Mouse (Mus musculus) hindbrain, embryonic 13.5 days (tissue): ENCODE data around the gene Ap2m1. TPM values are rescaled to one million over a fixed set of nuclear protein-coding genes. Genes with fewer than 3 reads are reported as not detected.
"Not testable (repeated sequence)": the region's sequence is repeated elsewhere in the genome, so short reads cannot be mapped to it uniquely, and the experiment has no call there.

ENCODE experiments used
- ATAC-seq: fragments of 200-750 bp; cut with Nextera tagmentation; 2 replicates; pipeline ENCODE4 v1.8.0; 2017; ENCODE audit warnings: moderate TSS enrichment; ENCODE audit not compliant: low FRiP score
- H3K27ac ChIP-seq: fragments of 300-500 bp; sonication (generic); 2 replicates; pipeline ENCODE4 v1.5.1; 2015; ENCODE audit warnings: inconsistent platforms, mild to moderate bottlenecking, moderate library complexity
- H3K27me3 ChIP-seq: fragments of 300-500 bp; sonication (generic); 2 replicates; pipeline ENCODE4 v1.6.1; 2015; ENCODE audit warnings: mild to moderate bottlenecking, inconsistent platforms
- H3K36me3 ChIP-seq: fragments of 300-500 bp; sonication (generic); 2 replicates; pipeline ENCODE4 v1.6.1; 2015; ENCODE audit warnings: mild to moderate bottlenecking, inconsistent platforms
- H3K4me1 ChIP-seq: fragments of 300-500 bp; sonication (generic); replicated peaks from 2 replicates; pipeline ENCODE4 v1.6.1; 2015; ENCODE audit warnings: inconsistent platforms
- H3K4me2 ChIP-seq: fragments of 300-500 bp; sonication (generic); 2 replicates; pipeline ENCODE4 v1.6.1; 2015; ENCODE audit warnings: inconsistent platforms, mild to moderate bottlenecking, moderate library complexity
- H3K4me3 ChIP-seq: fragments of 300-500 bp; sonication (generic); 2 replicates; pipeline ENCODE4 v1.5.1; 2015; ENCODE audit warnings: mild to moderate bottlenecking, inconsistent platforms
- H3K9ac ChIP-seq: fragments of 300-500 bp; sonication (generic); 2 replicates; pipeline ENCODE4 v1.6.1; 2015; ENCODE audit warnings: mild to moderate bottlenecking, inconsistent platforms
- H3K9me3 ChIP-seq: fragments of 300-500 bp; sonication (generic); 2 replicates; pipeline ENCODE4 v1.6.1; 2016; ENCODE audit warnings: inconsistent platforms
- WGBS: fragments of 180-500 bp; shearing (Covaris S2); methylation state at CpG from one replicate; pipeline ENCODE4 v1.1.7; 2015; 5-methylcytosine and 5-hydroxymethylcytosine counted together
- polyA plus RNA-seq: library from polyadenylated mRNA; unstranded; fragments of >200 nt; fragmentation: Nextera tagmentation; extraction: Ambion mirVana; gene quantifications from 2 replicates; pipeline ENCODE4 v1.2.1, GENCODE M21; 2015

Gene Ap2m1
- polyA plus RNA-seq, result 1,101 and 1,130 TPM in 2 replicates

DNA sequence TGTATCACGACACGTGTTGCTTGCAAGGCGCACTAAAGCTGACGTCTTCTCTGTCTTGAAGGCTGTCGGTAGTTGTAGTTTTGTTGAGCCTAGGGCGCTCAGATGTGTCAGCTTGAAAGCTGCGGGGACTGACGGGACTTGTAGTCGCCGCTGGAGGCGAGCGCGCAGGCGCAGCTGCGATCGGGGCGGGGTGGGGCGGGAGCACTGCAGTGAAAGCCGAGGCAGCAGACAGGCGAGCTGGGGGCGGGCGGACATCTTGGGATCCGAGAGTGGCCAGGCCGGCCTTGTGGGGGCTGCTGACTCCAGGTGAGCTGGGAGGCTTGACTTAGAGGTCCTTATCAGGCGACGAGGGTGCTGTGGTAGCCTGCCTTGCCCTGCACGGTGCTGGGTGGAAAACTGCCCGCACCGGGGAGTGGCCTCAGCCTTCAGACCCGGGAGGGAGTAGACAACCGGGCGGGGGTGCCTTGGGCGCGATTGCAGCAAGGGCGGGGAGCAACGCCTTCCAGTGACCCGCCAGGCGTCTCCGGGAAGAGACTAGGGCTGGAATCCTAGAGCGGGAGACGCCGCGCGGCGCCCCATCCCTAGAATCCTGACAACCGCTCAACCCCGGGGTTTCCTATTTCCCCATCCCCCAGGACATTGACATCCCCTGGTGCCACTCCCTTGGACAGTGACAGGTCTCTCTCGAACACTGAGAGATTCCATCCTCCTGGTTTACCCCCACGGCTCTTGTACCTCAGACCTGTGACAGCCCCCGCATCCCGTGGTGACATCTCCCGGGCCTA is at the start of gene Ap2m1:
TSS of gene Ap2m1 (plus strand) at position 183 of the 785 bp plus-strand sequence.
- H3K4me1 ChIP-seq, result peaks cover 27% of the 10 kb centered on the region
- peak within 1 kb of the TSS; percentile 99 for H3K9ac ChIP-seq
- peaks cover 60% of the 10 kb centered on the region for H3K36me3 ChIP-seq
- peak within 1 kb of the TSS; percentile 91 for H3K4me3 ChIP-seq
- peak within 1 kb of the TSS; percentile 90 for H3K27ac ChIP-seq
- no peaks in the 10 kb centered on the region for H3K27me3 ChIP-seq
- H3K9me3 ChIP-seq, result no peaks in the 10 kb centered on the region
- WGBS, result under 1% methylated on average over 48 of the region's 52 CpGs
- peak; percentile 98 for ATAC-seq
- H3K4me2 ChIP-seq, result peak within 1 kb of the TSS; percentile 94

DNA sequence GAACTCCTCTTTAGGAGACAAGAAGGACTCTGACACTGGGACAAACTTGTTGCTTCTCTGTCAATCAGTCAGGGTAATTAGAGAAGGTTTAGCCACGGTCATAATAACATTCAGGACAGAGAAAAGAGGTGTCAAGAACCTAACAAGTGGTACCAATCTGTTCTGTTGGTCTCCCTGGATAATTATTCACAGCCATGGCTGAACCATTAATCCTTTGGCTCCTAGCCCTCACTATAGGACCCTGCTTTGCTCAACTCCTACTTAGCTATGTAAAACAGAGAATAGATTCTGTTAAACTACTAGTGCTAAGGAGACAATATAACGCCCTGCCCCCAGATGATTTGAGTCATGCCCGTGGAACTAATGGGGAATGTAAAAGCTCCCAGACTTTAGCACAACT is 49.2 kb upstream of the Ap2m1 start:
- H3K4me2 ChIP-seq, result no peak overlapping the region
- 59% methylated on average over 3 of the region's 3 CpGs for WGBS
- H3K4me3 ChIP-seq, result no peak overlapping the region
- no peaks in the 10 kb centered on the region for H3K27me3 ChIP-seq
- ATAC-seq, result no peak
- no peaks in the 10 kb centered on the region for H3K4me1 ChIP-seq
- no peak overlapping the region for H3K27ac ChIP-seq
- H3K9me3 ChIP-seq, result no peaks in the 10 kb centered on the region
- H3K36me3 ChIP-seq, result no peaks in the 10 kb centered on the region
- H3K9ac ChIP-seq, result no peak overlapping the region

GRCm38 (mm10) chr16:20488151-20488550 is 47.1 kb upstream of the Ap2m1 start:
- Histone ChIP-seq H3K9ac (no peak overlapping the region), H3K27me3 (no peaks in the 10 kb centered on the region), H3K4me1 (no peaks in the 10 kb centered on the region), H3K9me3 (no peaks in the 10 kb centered on the region), H3K27ac (no peak overlapping the region), H3K4me2 (no peak overlapping the region), H3K4me3 (no peak overlapping the region), H3K36me3 (no peaks in the 10 kb centered on the region)
- 86% methylated on average over 1 of the region's 1 CpGs for WGBS
- ATAC-seq, result no peak

GRCm38 (mm10) chr16:20488751-20489150 is 46.5 kb upstream of the Ap2m1 start:
- ATAC-seq, H3K4me3 ChIP-seq, H3K4me1 ChIP-seq, H3K27ac ChIP-seq, H3K36me3 ChIP-seq, H3K27me3 ChIP-seq, H3K9ac ChIP-seq, H3K4me2 ChIP-seq, H3K9me3 ChIP-seq: not testable (repeated sequence)
- WGBS, result 88% methylated on average over 9 of the region's 9 CpGs

DNA sequence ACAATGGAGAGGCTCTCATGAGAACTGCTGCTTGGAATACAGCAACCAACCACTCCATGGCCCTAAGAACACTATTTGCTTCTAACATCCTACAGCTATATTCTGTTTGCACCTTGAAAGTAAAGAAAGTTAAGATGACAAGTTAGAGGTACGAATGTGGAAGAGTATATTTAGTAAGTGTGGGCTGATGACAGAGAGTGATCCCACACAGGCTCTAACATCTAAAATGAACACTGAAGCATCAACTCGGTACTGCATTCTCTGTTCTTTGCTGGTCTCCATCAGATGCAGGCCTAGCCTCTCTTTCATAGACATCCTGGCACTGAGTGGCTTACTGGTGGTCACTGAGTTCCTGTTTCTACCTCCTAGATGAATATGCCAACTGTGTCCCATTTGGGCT is 46.0 kb upstream of the Ap2m1 start:
- H3K36me3 ChIP-seq, result no peaks in the 10 kb centered on the region
- H3K4me1 ChIP-seq, result no peaks in the 10 kb centered on the region
- H3K9me3 ChIP-seq, result no peaks in the 10 kb centered on the region
- no peak overlapping the region for H3K4me2 ChIP-seq
- 84% methylated on average over 2 of the region's 2 CpGs for WGBS
- H3K27me3 ChIP-seq, result no peaks in the 10 kb centered on the region
- H3K9ac ChIP-seq, result no peak overlapping the region
- H3K4me3 ChIP-seq, result no peak overlapping the region
- no peak for ATAC-seq
- no peak overlapping the region for H3K27ac ChIP-seq

- 48% methylated on average over 2 of the region's 2 CpGs for WGBS
- H3K4me2 ChIP-seq, result no peak overlapping the region
- no peak for ATAC-seq
These were observed 44.7 kb upstream of the Ap2m1 start for GRCm38 (mm10) chr16:20490581-20490980.

GRCm38 (mm10) chr16:20491301-20491700 is 44.0 kb upstream of the Ap2m1 start:
- no peak overlapping the region for H3K9ac ChIP-seq
- ATAC-seq, result no peak
- H3K36me3 ChIP-seq, result no peaks in the 10 kb centered on the region
- WGBS, result 86% methylated on average over 2 of the region's 2 CpGs
- H3K27me3 ChIP-seq, result peaks cover 6% of the 10 kb centered on the region; the same call in 1 of the 2 replicates
- H3K4me3 ChIP-seq, result no peak overlapping the region
- H3K4me2 ChIP-seq, result no peak overlapping the region
- H3K9me3 ChIP-seq, result no peaks in the 10 kb centered on the region
- H3K4me1 ChIP-seq, result no peaks in the 10 kb centered on the region
- no peak overlapping the region for H3K27ac ChIP-seq

More at GRCm38 (mm10) chr16:20490581-20490980, 44.7 kb upstream of the Ap2m1 start:
- Histone ChIP-seq H3K4me3 (no peak overlapping the region), H3K9ac (no peak overlapping the region), H3K36me3 (no peaks in the 10 kb centered on the region), H3K27ac (no peak overlapping the region), H3K9me3 (no peaks in the 10 kb centered on the region), H3K4me1 (no peaks in the 10 kb centered on the region), H3K27me3 (no peaks in the 10 kb centered on the region)

DNA sequence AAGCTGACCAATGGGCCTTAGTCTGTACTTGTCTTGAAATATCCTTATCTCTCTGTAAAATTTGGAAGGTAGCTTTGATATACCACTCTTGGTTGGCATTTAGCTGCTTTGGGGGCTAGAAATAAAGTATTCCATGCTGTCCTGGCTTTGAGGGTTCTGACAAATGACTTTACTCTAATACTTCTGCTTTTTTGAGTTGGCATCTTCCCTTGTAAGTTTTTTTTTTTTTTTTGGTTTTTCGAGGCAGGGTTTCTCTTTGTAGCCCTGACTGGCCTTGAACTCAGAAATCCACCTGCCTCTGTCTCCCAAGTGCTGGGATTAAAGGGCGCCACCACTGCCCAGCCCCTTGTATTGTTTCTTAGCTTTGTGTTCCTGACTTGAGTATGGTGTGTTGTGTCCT is 41.8 kb upstream of the Ap2m1 start:
- no peak for ATAC-seq
- H3K4me3 ChIP-seq, result no peak overlapping the region
- peaks cover 18% of the 10 kb centered on the region for H3K27me3 ChIP-seq
- H3K9me3 ChIP-seq, result no peaks in the 10 kb centered on the region
- H3K27ac ChIP-seq, result no peak overlapping the region
- no peak overlapping the region for H3K4me2 ChIP-seq
- no peaks in the 10 kb centered on the region for H3K36me3 ChIP-seq
- H3K9ac ChIP-seq, result no peak overlapping the region
- 78% methylated on average over 2 of the region's 2 CpGs for WGBS
- H3K4me1 ChIP-seq, result peaks cover 12% of the 10 kb centered on the region

DNA sequence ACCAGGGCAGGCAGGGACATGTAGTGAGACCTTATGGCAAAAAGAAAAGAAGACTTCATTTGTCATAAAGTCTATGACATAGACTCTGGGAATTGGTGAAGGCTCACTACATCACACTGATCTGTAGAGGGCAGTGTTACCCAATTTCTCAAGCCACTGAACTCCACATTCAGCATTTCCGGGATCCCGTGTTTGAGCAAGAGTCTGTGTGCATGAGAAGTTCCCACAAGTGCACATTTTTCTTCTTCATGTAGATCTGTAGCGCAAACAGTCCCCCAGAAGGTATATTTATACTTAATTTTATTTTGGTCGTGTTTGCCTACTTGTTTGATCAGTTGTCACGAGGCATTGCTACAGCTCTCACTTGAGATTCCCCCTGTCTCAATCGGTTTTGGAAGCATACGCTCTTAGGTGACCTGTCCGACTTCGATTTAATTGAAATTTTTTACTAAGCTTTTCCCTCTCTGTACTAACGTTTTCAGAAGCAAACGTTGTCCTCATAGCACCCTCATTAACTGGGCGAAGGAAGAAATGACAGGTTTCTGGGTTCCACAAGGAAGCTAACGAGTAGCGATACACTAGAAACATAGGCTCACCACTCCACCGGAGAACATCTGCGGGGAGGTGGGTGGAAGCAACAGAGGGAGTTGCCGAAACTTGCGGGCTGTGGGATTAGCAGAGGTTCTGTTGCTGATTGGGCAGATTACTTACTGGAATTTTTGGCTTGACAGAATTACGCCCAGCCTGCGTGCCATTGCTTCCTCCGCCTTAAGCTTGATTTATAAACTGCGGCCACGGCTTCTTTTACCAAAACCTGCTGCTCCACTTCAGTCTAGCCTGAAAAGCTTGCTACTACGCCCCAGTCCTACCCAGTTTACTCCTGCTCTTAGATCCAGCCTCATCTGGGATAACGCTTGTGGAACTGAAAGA is 38.3 kb upstream of the Ap2m1 start:
- ATAC-seq, result no peak; the same call in 1 of the 2 replicates
- H3K9me3 ChIP-seq, result no peaks in the 10 kb centered on the region
- peak overlapping the region; percentile 22 for H3K4me3 ChIP-seq
- peak overlapping the region; percentile 52 for H3K4me2 ChIP-seq
- peaks cover 14% of the 10 kb centered on the region for H3K36me3 ChIP-seq
- WGBS, result 22% methylated on average over 25 of the region's 25 CpGs
- peaks cover 23% of the 10 kb centered on the region for H3K4me1 ChIP-seq
- peaks cover 18% of the 10 kb centered on the region for H3K27me3 ChIP-seq
- H3K27ac ChIP-seq, result no peak overlapping the region
- H3K9ac ChIP-seq, result peak overlapping the region; percentile 10; the same call in 1 of the 2 replicates

DNA sequence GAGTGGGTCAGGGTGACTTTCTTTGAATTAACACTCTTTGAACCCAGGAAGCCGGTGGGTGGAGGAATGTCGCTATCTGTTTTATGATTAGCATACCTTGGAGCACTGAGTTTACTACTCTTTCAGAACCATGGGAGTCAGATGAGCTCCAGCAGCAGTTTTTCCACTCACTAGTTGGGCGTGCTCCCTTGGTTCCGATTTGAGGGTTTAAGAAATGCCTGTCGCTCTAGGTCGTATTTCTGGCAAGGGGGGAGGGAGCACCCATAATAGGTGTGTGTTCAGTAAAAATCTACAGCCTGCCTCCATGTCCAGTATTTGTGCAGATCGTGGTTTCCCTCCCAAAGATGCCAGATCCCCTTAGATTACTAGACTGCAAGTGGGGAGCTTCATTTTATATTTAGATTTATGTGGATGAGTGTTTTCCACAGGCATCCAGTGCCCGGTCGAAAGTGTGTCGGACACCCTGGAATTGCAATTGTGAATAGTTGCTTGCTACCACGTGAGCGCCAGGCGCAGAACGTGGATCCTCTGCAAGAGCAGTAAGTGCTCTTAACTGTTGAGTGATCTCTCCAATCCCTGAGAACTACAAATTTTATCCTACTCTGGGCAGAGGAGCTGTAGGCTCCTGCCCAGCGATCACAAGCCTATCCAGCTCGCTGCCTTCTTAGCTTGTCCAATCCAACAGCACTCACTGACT is 37.1 kb upstream of the Ap2m1 start:
- Histone ChIP-seq H3K4me3 (peak overlapping the region; percentile 85), H3K36me3 (peaks cover 25% of the 10 kb centered on the region), H3K9ac (peak overlapping the region; percentile 91), H3K27me3 (peaks cover 18% of the 10 kb centered on the region), H3K27ac (peak overlapping the region; percentile 88), H3K9me3 (no peaks in the 10 kb centered on the region), H3K4me2 (peak overlapping the region; percentile 81), H3K4me1 (peaks cover 23% of the 10 kb centered on the region)
- WGBS, result 12% methylated on average over 16 of the region's 16 CpGs
- ATAC-seq, result no peak

GRCm38 (mm10) chr16:20498677-20499475 is 36.4 kb upstream of the Ap2m1 start, which contains the start of gene Eif2b5:
Eif2b5 (plus strand) TSS chr16:20498817.
- Histone ChIP-seq H3K9me3 (no peaks in the 10 kb centered on the region), H3K4me1 (peaks cover 23% of the 10 kb centered on the region)

More at GRCm38 (mm10) chr16:20498677-20499475, 36.4 kb upstream of the Ap2m1 start, which contains the start of gene Eif2b5:
- H3K4me2 ChIP-seq, result peak within 1 kb of the TSS; percentile 81
- H3K4me3 ChIP-seq, result peak within 1 kb of the TSS; percentile 85
- peaks cover 33% of the 10 kb centered on the region for H3K36me3 ChIP-seq
- under 1% methylated on average over 49 of the region's 49 CpGs for WGBS
- H3K27me3 ChIP-seq, result peaks cover 18% of the 10 kb centered on the region
- peak within 1 kb of the TSS; percentile 91 for H3K9ac ChIP-seq
- H3K27ac ChIP-seq, result peak within 1 kb of the TSS; percentile 88
- ATAC-seq, result peak; percentile 94
